Mouse (Mus musculus): Measurements from ENCODE around the gene Zfp423.

Gene Zfp423

DNA sequence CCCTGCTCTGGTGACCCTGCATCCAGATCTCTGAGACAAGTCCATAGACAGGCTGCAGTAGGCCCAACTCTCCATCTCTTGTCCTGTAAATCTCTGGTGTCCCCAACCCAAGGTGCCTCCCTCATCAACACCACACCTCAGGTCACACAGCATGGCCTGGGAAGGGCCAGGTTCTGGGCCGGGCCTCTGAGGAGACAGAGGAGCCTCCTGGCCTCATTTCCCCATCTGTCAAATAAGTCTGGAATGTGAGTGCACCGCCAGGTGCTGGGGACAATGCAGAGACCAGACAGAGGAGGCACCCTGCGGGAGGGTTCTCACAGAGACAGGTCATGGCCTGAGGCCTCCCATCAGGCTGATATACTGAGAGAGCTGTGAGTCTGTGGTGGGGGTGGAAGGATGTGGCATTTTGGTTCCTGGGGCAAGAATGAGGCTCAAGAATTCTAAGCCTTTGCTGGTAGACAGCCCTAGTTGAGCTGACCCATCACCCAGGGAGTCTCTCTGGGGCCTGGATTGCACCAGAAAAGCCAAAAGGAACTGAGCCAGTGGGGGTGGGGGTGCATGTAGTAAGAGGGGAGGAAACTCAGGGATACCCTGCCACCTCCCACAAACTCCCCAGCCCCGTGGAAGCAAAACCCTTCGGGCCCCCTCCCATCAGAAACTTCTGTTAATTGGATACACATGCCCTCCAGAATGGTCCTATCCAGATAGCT lies 15.0 kb downstream of the Zfp423 start:
- DNase-seq = no peak

DNA sequence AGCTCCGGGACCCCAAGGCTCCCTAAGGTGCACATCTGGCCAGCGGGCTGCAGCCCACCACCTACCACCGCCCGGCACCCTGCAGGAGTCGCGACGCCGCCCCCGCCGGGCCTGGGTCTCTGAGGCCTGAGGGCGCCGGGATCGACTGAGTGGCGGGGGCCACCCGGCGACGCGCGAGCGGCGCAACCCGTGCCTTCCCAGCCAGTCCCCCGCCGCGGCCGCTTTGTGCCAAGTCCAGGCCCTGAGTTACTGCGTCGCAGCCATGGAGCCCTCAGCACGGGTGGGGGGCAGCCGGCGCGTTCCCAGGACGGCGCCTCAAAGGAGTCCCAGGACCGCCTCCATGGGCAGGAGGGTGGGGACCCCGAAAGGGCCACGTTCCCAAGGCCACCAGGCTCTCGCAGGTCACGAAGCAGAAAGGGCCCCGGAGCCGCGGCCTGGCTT lies 15.7 kb downstream of the Zfp423 start:
- DNase-seq = peak; percentile 39

GRCm38 (mm10) chr8:87940646-87941045 lies 18.7 kb downstream of the Zfp423 start:
- no peak for DNase-seq

DNA sequence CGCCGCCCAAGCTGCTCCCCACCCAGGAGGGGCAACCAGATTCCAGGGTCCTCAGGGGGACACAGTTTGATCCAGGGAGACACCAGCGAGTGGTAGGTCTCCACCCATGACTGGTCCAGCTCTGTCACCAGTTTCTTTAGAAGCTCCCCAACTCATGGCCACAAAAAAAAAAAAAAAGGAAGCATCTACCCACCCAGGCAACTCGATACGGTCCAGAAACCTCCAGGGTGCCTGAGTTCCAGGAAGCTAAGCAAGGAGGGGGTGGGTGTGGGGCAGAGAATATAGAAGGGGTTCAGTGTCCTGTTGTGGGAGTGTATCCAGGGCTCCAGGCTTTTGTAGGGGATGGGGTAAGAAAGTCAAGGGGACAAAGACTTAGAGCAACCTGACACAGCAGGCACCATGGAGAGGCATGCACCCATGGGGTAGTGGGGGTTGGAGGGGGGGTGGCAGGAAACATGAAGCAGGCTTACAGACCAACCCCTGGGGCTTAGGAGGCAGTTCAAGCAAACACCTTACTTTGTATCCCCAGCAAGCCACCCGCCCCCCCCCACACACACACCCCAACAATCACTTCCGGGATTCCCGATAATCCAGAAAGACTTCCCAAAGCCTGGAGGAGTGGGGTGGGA lies 20.0 kb downstream of the Zfp423 start:
- DNase-seq = no peak

DNA sequence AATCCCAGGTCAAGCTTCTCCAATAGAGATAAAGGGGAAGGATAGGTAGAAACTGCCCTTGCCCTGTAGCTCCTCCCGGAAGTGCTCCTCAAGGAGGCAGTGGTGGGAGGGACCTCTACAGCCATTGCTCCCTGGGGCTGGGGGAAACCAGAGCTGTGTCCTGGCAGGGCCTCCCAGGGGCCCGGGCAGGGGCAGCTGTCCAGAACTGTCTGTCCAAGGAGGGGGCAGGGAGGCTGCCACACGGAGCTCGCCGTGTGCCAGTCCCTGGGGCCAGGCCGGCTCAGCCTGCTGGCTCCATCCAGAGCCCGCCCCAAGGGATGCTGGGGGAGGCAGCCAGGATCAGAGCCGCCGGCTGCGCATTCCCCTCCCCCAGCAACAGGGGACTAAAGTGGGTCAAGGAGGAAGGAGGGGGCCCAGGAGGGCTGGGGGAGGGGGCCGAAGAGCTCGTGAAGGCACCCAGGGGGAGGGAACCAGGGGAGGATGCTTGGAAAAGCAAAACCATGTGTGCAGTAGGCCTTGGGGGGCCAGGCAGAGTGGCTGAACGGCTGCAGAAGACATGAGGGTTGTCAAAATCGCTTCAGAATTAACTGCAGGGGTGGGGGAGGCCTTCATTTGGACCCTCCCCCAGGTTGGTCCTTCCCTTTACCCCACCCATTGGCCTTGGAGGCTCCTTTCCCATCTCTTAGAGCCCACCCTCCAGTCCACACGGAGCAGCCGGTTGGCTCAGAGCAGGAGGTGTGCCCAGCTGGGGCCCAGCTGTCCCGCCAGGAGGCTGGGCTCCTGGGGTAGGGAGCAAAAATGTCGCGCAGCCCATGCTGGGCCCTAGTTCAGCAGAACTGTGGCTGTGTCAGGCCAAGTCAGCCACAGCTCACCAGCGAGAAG lies 20.8 kb downstream of the Zfp423 start:
- peak; percentile 60 for DNase-seq

DNA sequence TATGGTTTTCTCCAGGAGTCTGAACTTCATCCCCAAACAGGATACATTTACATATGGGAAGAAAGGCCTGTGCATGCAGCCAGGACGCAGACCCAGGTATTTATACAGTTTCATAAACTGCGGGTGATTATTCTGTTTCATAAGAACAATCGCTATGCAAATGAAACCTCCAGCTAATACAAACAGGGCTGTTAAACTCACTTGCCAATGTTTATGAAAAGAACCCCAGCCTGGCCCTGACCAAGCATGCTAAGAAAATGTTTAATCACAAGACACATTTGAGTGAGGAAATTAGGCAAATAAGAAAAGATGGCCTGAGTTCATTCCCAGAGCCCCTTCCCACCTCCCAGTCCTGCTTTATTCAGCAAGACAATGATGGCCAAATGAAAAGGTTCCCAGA lies 22.2 kb downstream of the Zfp423 start:
- DNase-seq = no peak

GRCm38 (mm10) chr8:87935088-87935680 lies 24.2 kb downstream of the Zfp423 start:
- DNase-seq = no peak

- DNase-seq = no peak
Observed at GRCm38 (mm10) chr8:87934175-87934574, 25.2 kb downstream of the Zfp423 start.

GRCm38 (mm10) chr8:87933752-87934151 lies 25.6 kb downstream of the Zfp423 start:
- no peak for DNase-seq

DNA sequence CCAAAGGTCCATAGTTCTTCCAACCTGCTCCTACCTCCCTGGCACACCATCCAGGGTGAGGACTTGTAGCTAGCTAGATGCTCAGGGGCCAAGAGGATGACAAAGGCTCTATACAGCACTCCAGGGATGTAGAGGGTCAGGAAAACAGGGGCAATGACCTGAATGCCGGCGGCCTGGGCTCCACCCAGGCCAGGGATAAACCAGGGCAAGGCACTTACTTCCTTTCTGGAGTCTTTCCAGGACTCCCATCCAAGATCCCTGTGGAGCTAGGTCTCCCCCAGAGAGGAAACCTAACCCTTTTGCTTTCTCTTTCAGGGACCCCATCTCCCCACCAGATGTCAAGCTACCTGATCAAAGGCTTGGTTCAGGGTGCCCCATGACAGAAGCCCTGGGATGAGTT lies 30.5 kb downstream of the Zfp423 start:
- DNase-seq = no peak

- DNase-seq = no peak
Observed at GRCm38 (mm10) chr8:87927034-87927830, 32.2 kb downstream of the Zfp423 start.

GRCm38 (mm10) chr8:87926098-87926890 lies 33.1 kb downstream of the Zfp423 start:
- no peak for DNase-seq

DNA sequence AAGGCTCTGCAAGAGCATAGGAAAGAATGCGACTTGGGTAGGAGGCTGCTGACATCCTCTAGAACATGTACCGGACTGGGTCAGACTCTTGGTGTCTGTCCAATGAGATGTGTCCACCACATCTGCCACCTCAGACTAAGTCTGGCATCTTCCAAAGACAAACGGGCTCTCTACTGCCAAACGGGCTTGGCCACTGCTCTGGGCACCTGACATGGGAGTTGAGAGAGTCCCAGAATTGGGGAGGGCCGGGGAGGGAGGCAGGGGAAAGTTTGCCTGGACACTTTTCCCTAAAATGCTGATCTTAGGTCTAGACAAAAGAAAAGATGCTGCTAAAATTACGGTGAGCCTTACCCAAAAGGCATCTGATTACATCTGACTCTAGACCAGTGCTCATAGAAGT lies 36.5 kb downstream of the Zfp423 start:
- no peak for DNase-seq

- no peak for DNase-seq
Observed at GRCm38 (mm10) chr8:87922446-87922845, 36.9 kb downstream of the Zfp423 start.

- DNase-seq = no peak
Observed at GRCm38 (mm10) chr8:87918004-87918403, 41.4 kb downstream of the Zfp423 start.

- no peak for DNase-seq
Observed at GRCm38 (mm10) chr8:87915763-87916162, 43.6 kb downstream of the Zfp423 start.

DNA sequence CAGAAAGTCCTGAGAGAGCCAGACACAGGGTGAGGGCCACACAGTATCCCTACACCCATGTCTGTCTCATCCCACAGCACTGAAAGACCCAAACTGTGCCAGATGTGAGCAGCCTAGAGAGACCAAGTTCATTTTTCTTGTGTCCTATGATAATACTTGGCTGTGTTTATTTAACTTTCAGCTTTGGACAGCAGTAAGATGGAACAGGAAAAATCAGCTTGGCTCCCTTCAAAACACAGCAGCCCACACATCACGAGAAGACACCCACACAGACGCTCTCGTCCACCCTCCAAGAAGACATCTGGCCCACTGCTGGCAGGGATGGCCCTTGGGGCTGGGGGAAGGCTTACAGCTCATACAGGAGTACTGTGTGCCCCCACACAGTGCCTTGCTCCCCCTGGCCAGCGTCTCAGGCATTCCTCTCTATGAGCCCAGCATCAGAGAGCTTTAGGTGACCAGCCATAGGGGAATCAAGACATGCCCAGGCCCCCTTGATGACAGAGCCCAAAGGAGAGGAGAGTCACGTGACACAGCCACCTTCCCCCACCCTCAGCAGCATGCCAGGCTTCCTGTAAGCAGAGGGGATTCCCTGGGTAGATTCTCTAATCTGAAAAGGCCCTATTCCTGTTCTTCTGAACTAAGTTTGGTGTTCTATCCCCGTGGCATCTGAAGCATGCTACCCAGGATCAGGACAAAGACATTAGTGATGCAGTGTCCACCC lies 45.0 kb downstream of the Zfp423 start:
- DNase-seq = no peak

- DNase-seq = no peak
Observed at GRCm38 (mm10) chr8:87908940-87909339, 50.5 kb downstream of the Zfp423 start.

DNA sequence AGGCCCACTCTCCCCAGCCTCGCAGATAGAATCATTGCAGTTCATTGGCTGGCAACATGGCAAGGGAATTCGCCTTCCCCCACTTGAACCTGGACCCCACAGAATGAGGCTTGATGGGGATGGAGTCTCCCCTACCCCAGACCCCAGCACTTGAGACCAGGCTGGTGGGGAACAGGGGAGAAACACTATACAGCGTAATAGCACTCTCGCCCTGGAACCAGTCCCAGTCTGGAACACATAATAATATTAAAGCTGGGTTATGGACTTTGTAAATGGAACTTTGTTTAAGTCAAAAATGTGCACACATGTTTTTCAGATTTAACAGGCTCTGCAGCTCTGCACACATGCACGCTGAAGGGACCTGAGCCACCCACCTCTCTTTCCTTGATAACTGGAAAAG lies 54.0 kb downstream of the Zfp423 start:
- no peak for DNase-seq

DNA sequence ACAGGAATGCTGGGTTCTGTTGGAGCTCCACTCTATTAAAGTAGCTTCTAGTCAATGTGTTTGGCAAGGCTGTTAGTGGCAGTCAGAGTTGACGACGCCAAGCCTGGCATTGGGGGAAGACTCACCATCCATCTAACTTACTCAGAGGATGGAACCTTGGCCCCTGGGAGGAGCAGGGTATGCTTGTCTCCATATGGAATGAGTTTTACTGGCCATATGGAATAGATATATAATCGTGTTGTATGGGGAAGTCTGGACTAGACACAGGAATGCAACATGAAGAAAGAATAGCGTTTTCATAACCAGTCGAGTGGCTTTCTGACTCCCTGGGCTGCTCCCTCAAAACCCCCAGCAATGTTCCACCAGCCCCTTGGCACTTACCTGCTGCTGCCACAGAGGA lies 55.3 kb downstream of the Zfp423 start:
- DNase-seq = no peak

Data from right cerebral cortex, postnatal 14 days (tissue).